Mouse (Mus musculus): ENCODE results near the gene Dlg4.

DNA sequence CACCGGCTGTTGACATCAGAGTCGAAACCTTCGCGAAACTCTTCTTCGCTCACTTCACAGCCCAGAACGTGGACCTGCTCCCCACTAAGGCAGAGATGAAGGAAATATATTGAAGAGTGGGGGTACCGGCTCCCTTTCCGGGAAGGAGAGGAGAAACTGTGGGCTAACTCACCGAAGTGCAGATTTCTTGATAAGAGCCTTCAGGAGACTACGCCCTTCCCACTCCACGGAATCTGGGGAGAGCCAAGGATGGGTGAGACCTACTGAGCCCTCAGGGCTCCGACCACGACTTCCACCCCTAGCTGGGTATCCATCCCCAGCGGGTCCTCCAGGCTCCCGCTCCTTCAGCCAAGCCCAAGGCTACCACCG is 36.9 kb upstream of the Dlg4 start:
- TF ChIP-seq POLR2A (IDR thresholded peaks at IDR 0.05; ENCODE audit: low read depth, low read length) (no peak), CTCF (IDR thresholded peaks at IDR 0.05; ENCODE audit: extremely low read depth, insufficient read depth, insufficient read length, insufficient replicate concordance) (no peak)

Data from spleen, adult 2 months (tissue).